Mouse (Mus musculus) intestine, embryonic 16.5 days (tissue): Measurements from ENCODE around the gene Ccdc116. TPM values are rescaled to one million over a fixed set of nuclear protein-coding genes. Genes with fewer than 3 reads are reported as not detected.

Source experiments
- ATAC-seq: fragments of 200-750 bp; cut with Nextera tagmentation; 2 replicates; pipeline ENCODE4 v1.8.0; 2017; ENCODE audit warnings: moderate TSS enrichment, moderate library complexity
- H3K27ac ChIP-seq: fragments of 300-500 bp; sonication (generic); 2 replicates; pipeline ENCODE4 v1.5.1; 2014; ENCODE audit warnings: mild to moderate bottlenecking, low read length
- H3K27me3 ChIP-seq: fragments of 300-500 bp; sonication (generic); replicated peaks from 2 replicates; pipeline ENCODE4 v1.6.1; 2014; ENCODE audit warnings: low read length, control low read depth, mixed read lengths; ENCODE audit not compliant: control insufficient read depth, insufficient read depth
- H3K36me3 ChIP-seq: fragments of 300-500 bp; sonication (generic); 2 replicates; pipeline ENCODE4 v1.6.1; 2014; ENCODE audit warnings: low read length, control low read depth; ENCODE audit not compliant: control insufficient read depth, insufficient read depth
- H3K4me1 ChIP-seq: fragments of 300-500 bp; sonication (generic); 2 replicates; pipeline ENCODE4 v1.6.1; 2014; ENCODE audit warnings: low read length, control low read depth, mixed read lengths; ENCODE audit not compliant: control insufficient read depth, insufficient read depth
- H3K4me2 ChIP-seq: fragments of 300-500 bp; sonication (generic); 2 replicates; pipeline ENCODE4 v1.6.1; 2014; ENCODE audit warnings: low read depth, low read length, control low read depth
- H3K4me3 ChIP-seq: fragments of 300-500 bp; sonication (generic); 2 replicates; pipeline ENCODE4 v1.5.1; 2014; ENCODE audit warnings: mild to moderate bottlenecking, low read length
- H3K9ac ChIP-seq: fragments of 300-500 bp; sonication (generic); 2 replicates; pipeline ENCODE4 v1.6.1; 2014; ENCODE audit warnings: low read depth, low read length
- H3K9me3 ChIP-seq: fragments of 300-500 bp; sonication (generic); 2 replicates; pipeline ENCODE4 v1.6.1; 2016; ENCODE audit warnings: low read length, control low read depth; ENCODE audit not compliant: control insufficient read depth
- WGBS: fragments of 180-500 bp; shearing (Covaris S2); extraction: QIAGEN DNeasy Blood & Tissue Kit; methylation state at CpG from one replicate; pipeline ENCODE4 v1.1.7; 2014; 5-methylcytosine and 5-hydroxymethylcytosine counted together
- polyA plus RNA-seq: library from polyadenylated mRNA; unstranded; fragments of >200 nt; fragmentation: Nextera tagmentation; extraction: Ambion mirVana; gene quantifications from 2 replicates; pipeline ENCODE4 v1.2.1, GENCODE M21; 2015

The Ccdc116 gene
- polyA plus RNA-seq, 1 experiment from 2014 or later: 3.0 TPM

DNA sequence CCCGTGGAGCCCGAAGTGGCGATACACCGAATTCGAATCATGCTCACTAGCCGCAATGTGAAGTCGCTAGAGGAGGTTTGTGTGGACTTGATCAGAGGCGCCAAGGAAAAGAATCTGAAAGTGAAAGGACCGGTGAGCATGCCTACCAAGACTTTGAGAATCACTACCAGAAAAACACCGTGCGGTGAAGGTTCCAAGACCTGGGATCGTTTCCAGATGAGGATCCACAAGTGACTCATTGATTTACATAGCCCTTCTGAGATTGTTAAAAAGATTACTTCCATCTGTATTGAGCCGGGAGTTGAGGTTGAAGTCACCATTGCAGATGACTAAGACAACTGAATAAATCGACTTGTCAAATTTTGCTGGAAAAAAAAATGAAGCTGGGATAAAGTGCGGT lies 9.7 kb downstream of the Ccdc116 start:
- Histone ChIP-seq H3K9ac (no peak overlapping the region), H3K4me3 (no peak overlapping the region), H3K4me1 (no peaks in the 10 kb centered on the region), H3K9me3 (no peaks in the 10 kb centered on the region), H3K36me3 (no peaks in the 10 kb centered on the region), H3K27me3 (no peaks in the 10 kb centered on the region), H3K4me2 (no peak overlapping the region), H3K27ac (no peak overlapping the region)
- ATAC-seq: no peak
- 86% methylated on average over 15 of the region's 15 CpGs for WGBS

DNA sequence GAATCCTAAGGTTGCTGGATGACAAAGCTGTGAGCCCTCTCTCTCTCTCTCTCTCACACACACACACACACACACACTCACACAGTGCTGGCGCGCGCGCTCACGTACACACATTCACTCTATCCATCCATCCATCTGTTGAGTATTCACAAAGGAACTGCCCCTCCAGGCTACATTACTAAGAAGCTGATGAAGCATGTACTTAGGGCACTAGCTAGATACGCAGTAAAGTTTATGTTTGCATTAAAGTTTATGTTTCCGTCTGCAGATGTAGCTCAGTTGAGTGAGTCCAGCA lies 14.2 kb downstream of the Ccdc116 start:
- ATAC-seq: peak; percentile 19; the same call in 1 of the 2 replicates
- peaks cover 11% of the 10 kb centered on the region for H3K4me1 ChIP-seq
- H3K9me3 ChIP-seq: no peaks in the 10 kb centered on the region
- peak overlapping the region; percentile 89 for H3K4me3 ChIP-seq
- no peaks in the 10 kb centered on the region for H3K27me3 ChIP-seq
- H3K36me3 ChIP-seq: no peaks in the 10 kb centered on the region
- no peak overlapping the region; the same call in 1 of the 2 replicates for H3K27ac ChIP-seq
- WGBS: 27% methylated on average over 7 of the region's 7 CpGs
- H3K4me2 ChIP-seq: peak overlapping the region; percentile 98
- H3K9ac ChIP-seq: peak overlapping the region; percentile 66

DNA sequence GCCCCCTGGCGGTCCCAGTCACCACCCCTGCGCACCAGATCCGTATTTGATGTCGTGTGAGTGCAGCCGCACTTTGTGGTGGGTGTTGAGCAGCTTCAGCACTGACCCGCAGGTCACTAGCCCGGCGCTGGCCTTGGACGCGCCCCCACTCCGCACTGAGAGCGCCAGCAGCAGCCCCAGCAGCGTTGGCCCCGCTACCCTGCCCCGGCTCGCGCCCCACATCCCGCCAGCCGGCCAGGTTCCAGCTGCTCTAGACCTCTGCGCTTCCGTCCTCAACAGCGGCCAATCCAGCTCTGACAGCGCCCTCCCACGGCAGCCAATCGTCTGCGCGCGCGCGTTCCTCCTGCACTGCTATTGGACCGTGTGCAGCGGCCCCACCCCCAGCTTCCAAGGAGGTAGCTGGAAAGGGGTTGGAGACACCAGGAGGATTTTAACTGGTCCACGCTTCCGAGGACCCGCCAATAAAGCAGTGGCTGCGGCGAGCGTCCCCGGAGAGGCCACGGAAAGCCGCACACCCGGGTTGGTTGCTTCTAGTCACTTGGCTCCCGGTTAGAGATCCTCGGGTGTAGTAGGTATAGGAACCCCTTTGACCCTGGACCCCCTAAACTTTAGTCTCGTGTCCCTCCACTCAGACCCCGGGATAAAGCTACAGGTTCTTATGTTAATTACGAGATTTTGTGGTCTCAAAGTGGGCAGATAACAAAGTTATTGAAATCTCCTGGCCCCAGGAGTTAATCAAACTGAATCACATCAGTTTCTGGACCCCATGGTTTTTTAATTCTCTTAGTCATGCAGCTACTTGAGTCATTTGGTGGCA lies 14.7 kb downstream of the Ccdc116 start, which contains the start of gene Sdf2l1:
TSS of gene Sdf2l1 (minus strand) at position 295 of the 817 bp plus-strand sequence.
- under 1% methylated on average over 47 of the region's 47 CpGs for WGBS
- Histone ChIP-seq H3K27ac (peak within 1 kb of the TSS; percentile 66), H3K36me3 (no peaks in the 10 kb centered on the region), H3K9ac (peak within 1 kb of the TSS; percentile 86), H3K4me3 (peak within 1 kb of the TSS; percentile 89), H3K4me2 (peak within 1 kb of the TSS; percentile 98), H3K9me3 (no peaks in the 10 kb centered on the region), H3K27me3 (no peaks in the 10 kb centered on the region), H3K4me1 (peaks cover 11% of the 10 kb centered on the region)
- peak; percentile 99 for ATAC-seq

DNA sequence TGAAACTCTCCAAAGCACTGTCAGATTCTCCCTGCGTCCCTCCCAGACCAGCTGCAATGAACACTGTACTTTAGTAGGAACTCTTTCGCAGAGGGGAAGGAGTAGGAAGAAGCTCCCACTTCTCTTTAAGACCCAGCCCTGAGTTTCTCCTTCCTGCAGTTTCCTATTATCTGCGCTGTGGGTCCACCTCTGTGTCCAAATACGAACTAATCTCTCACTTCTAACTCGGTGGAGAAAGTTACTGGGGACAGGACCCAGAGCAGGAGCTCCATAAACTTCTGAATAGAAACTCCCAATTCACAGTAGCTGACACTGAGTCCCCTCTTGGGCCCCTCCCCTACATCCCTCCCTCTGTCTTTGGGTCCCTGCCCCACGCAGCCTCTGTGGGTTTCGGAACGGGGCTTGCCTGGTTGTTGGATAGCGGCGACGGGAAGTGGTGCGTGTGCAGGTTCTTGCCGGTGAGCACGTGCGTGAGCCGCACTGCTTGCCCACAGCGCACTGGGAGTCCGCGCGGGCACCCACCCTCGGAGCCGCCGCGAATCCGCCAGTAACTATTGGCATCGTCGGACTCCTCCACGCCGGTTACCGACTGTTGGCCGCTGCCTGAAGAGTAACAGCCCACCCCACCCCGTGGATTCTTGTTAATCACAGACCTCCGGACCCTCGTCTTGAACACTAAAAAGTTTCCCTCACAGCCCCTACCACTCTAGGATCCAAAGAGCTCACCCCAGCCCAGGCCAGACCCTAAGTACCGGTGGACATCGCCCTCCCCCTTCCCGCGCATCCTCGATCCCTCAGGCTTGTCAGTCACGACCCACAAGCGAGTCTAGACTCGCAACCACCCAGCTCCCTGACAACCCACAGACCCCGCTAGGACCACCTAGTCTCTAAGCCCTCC lies 15.6 kb downstream of the Ccdc116 start:
- peak overlapping the region; percentile 98 for H3K4me2 ChIP-seq
- WGBS: 3% methylated on average over 42 of the region's 43 CpGs
- H3K4me3 ChIP-seq: peak overlapping the region; percentile 89
- peaks cover 11% of the 10 kb centered on the region for H3K4me1 ChIP-seq
- H3K36me3 ChIP-seq: no peaks in the 10 kb centered on the region
- H3K27me3 ChIP-seq: no peaks in the 10 kb centered on the region
- peak overlapping the region; percentile 66 for H3K27ac ChIP-seq
- peak; percentile 6; the same call in 1 of the 2 replicates for ATAC-seq
- peak overlapping the region; percentile 86 for H3K9ac ChIP-seq
- H3K9me3 ChIP-seq: no peaks in the 10 kb centered on the region

DNA sequence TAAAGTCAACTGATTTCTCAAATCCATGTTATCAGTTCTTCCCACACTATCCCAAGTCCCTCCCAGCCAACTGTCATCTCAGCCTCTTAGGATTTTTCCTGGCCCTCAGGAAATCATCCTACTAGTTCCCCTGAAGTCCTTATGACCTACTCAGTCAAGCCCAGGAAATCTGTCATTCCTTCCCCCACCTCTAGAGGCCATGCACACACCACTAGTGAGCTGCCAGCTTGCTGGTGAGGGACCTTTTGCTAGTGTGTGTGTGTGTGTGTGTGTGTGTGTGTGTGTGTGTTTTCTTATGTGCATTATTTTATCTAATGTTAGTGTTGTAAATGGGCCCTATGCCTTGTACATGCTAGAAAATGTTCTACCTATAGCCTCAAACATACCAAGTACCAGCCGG lies 19.7 kb downstream of the Ccdc116 start:
- H3K27me3 ChIP-seq: no peaks in the 10 kb centered on the region
- no peak overlapping the region for H3K4me2 ChIP-seq
- H3K9ac ChIP-seq: no peak overlapping the region
- H3K4me1 ChIP-seq: peaks cover 29% of the 10 kb centered on the region
- no peak overlapping the region for H3K4me3 ChIP-seq
- 94% methylated on average over 1 of the region's 1 CpGs for WGBS
- H3K36me3 ChIP-seq: no peaks in the 10 kb centered on the region
- ATAC-seq: no peak
- no peak overlapping the region for H3K27ac ChIP-seq
- H3K9me3 ChIP-seq: no peaks in the 10 kb centered on the region

DNA sequence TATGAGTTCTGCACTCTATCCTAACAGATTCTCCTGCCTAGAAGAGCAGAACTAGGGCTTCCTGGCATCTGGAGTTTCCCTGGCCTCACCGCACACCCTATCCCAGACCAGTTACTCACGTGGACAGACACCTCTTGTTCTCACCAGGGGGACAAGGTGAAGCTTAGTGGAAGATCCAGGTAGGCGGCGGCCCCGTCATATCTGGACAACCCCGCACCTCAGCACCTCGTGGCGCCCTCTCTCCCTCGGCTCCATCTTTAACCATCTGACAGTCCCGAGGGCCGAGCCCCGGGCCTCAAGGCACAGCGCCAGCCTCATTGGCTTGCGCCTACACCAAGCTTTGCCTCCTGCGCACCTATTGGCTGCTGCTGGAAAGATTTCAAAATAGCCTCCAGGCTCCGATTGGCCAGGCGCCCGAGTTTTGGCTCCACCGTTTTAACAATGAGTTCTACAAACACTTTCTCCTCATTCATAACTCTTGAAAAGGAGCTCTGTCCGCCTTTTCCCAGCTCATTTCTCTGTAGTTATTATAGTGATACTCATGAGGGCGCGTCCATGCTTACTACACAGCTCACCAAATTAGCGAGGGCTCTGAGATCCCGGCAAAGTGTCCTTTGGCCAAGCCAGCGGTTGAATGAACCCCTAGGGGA lies 22.0 kb downstream of the Ccdc116 start, which contains the start of gene 2610318N02Rik:
TSS of gene 2610318N02Rik (minus strand) at position 297 of the 650 bp plus-strand sequence.
- Histone ChIP-seq H3K4me1 (peaks cover 19% of the 10 kb centered on the region), H3K36me3 (peaks cover 4% of the 10 kb centered on the region; the same call in 1 of the 2 replicates), H3K27me3 (no peaks in the 10 kb centered on the region), H3K4me3 (peak within 1 kb of the TSS; percentile 55), H3K9ac (peak within 1 kb of the TSS; percentile 73), H3K27ac (peak within 1 kb of the TSS; percentile 33), H3K4me2 (peak within 1 kb of the TSS; percentile 76), H3K9me3 (no peaks in the 10 kb centered on the region)
- under 1% methylated on average over 25 of the region's 25 CpGs for WGBS
- ATAC-seq: peak; percentile 96

DNA sequence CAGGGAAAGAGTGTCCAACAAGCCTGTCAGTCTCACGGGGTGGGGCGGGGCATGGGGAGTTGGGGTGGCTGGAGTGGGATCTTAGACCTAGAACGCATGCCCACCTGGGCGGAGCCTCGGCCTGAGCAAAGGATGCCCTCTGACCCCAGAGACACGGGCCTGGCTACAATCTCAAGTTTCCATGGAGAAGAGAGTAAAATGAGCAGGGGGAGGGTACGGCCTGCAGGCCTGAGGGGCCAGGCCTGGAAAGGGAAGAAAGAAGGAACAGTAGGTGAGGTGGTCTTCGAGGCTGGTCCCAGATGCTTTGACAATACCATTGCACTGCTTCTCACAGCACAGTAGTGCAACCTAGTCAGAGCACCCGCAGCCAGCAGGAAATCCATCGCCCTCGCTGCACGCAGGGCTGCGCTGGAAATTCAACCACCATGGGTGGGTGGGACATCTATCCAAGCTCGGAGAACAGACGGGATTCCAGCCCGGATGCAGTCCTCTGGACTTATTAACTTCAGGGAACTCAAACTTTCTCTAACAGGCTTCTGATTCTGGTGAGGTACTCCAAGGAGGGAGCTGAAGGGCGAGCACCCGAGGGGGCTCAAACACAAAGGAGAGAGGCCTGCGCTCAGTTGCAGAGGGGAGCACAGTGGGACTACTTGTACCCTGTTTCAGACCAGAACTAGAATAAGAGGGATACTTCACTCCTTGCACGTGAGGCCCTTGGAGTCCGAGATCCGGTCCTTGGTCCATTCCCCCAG lies 22.7 kb downstream of the Ccdc116 start:
- no peaks in the 10 kb centered on the region for H3K9me3 ChIP-seq
- 2% methylated on average over 22 of the region's 22 CpGs for WGBS
- H3K9ac ChIP-seq: peak overlapping the region; percentile 73
- no peaks in the 10 kb centered on the region for H3K27me3 ChIP-seq
- peak overlapping the region; percentile 33 for H3K27ac ChIP-seq
- peak overlapping the region; percentile 55 for H3K4me3 ChIP-seq
- H3K36me3 ChIP-seq: peaks cover 4% of the 10 kb centered on the region; the same call in 1 of the 2 replicates
- peak overlapping the region; percentile 76 for H3K4me2 ChIP-seq
- peak; percentile 64 for ATAC-seq
- H3K4me1 ChIP-seq: peaks cover 19% of the 10 kb centered on the region

DNA sequence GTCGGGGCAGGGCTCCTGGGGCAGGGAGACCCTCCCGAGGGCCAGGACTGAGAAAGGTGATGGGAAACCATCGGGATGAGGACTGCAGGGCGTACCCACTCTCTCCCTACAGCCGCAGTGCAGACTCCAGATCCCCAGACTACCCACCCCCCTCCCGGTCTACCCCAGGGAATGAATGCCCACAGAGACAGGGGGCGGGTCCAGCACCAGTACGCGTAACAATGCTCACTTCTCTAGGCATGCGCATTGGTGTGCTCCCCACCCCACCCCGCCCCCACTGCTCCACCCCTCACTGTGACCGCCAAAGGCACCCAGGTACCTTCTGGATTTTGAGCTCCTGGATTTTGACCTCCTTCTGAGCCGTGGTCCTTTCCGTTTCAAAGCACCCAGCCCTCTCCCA lies 25.5 kb downstream of the Ccdc116 start:
- no peaks in the 10 kb centered on the region for H3K27me3 ChIP-seq
- no peak overlapping the region for H3K4me2 ChIP-seq
- peaks cover 4% of the 10 kb centered on the region; the same call in 1 of the 2 replicates for H3K36me3 ChIP-seq
- H3K9me3 ChIP-seq: no peaks in the 10 kb centered on the region
- H3K9ac ChIP-seq: no peak overlapping the region
- no peak for ATAC-seq
- no peak overlapping the region for H3K27ac ChIP-seq
- H3K4me1 ChIP-seq: peaks cover 19% of the 10 kb centered on the region
- WGBS: 65% methylated on average over 14 of the region's 14 CpGs
- no peak overlapping the region for H3K4me3 ChIP-seq
